Mouse (Mus musculus): ENCODE results near the gene App.

App gene

GRCm38 (mm10) chr16:85173373-85174081 is at the start of gene App:
App (minus strand) TSS chr16:85173766.
- DNase-seq (ENCODE audit: inconsistent ontology term), result peak; percentile 89

DNA sequence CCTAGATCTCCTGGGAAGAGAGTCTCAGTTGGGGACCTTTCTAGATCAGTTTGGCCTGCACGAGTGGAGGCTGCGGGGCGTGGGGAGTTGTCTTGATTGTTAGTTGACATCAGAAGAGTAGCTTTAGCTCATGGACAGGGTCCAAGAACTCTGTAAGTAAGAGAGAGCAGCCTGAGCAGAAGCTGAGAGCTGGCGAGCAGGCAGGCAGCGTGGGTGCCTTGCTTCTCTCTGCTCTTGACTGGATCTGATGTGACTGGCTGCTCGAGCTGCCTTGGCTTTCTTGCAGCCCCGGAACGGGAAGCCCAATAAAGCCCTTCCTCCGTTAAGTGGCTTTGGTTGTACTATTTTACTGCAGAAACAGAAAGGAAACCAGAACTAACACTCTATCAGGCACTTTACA is 42.3 kb upstream of the App start:
- no peak for DNase-seq (ENCODE audit: inconsistent ontology term)

DNA sequence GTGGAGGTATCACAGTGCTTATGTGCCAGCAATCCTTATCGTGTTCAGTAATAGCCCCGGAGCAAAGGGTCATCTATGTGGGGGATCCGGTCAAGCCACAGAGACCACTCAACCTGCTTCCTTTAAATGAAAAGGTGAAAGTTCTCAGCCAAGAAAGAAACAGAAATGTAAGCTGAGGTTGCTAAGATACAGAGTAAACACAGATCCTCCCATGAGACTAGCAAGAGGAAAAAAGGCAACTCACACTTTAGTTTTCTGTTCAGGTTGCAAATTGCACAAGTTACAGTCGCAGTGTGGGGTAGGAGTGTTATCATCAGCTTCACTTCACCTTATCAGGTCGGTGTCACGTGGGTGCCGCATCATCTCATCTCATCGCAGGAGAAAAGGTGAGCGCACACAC is 41.6 kb upstream of the App start:
- no peak for DNase-seq (ENCODE audit: inconsistent ontology term)

- DNase-seq (ENCODE audit: inconsistent ontology term), result no peak
These were observed 22.1 kb upstream of the App start for GRCm38 (mm10) chr16:85195622-85196021.

DNA sequence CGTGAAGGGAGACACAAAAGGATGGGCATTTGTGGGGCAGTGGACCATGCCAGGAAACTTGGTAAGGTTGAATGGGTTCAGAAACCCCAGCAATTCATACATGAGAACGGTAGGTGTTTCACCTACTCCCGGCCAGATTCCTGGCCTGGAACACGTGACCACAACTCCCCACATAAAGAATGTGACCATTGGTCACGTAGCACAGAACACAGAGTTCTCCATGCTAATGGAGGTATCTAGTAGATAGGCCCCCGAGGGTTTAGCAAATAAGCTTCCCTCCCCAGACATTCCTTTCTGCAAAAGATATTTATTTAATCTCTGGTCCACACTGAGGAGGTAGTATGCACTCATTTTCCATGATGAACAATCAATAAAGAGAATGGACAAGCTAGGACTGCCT is 21.6 kb upstream of the App start:
- no peak for DNase-seq (ENCODE audit: inconsistent ontology term)

GRCm38 (mm10) chr16:85181502-85181901 is 7.9 kb upstream of the App start:
- no peak for DNase-seq (ENCODE audit: inconsistent ontology term)

- DNase-seq (ENCODE audit: inconsistent ontology term), result no peak
These were observed 7.1 kb upstream of the App start for GRCm38 (mm10) chr16:85180710-85181109.

GRCm38 (mm10) chr16:85176666-85177065 is 3.1 kb upstream of the App start:
- DNase-seq (ENCODE audit: inconsistent ontology term), result no peak

- peak; percentile 67 for DNase-seq (ENCODE audit: inconsistent ontology term)
These were observed 794 bp downstream of the App start for GRCm38 (mm10) chr16:85172571-85173372.

GRCm38 (mm10) chr16:85171976-85172570 is 1.5 kb downstream of the App start:
- DNase-seq (ENCODE audit: inconsistent ontology term), result peak; percentile 76

GRCm38 (mm10) chr16:85170826-85171510 is 2.6 kb downstream of the App start:
- peak; percentile 40 for DNase-seq (ENCODE audit: inconsistent ontology term)

DNA sequence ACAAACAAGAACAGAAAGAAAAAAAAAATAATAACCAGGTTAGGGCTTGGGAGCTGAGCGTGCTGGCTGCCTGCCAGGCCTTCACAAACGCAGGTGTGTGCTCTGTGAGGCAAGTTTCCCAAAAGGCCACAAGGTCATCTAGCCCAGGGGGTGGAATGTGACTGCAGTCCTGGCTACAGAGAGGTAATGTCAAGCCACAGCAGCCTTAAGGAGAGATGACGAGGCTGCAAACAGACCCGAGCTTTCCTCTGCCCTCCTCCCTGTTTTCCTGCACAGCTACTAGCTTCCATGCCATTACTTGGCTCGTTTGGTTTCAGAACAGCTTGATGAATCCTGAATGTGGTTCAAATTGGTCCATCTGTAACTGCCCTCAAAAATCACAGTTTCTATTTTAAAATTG is 4.7 kb downstream of the App start:
- no peak for DNase-seq (ENCODE audit: inconsistent ontology term)

DNA sequence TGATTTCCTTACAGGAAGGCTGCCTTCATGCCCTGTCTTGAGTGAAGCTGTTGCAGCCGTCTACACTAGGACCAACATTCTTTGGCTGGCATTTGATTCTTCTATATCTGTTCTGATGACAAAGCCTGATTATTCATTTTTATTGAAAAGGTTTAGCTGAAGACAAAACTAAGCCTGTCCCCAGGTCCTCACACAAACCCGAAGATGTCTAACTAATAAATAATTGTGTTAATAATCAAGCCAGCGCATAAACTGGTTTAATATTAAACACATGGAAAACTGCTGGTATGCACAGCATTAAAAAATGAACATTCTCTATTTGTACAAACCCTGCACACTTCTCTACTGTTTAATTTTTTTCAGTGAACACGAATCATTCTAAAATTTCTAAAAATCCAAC is 7.4 kb downstream of the App start:
- DNase-seq (ENCODE audit: inconsistent ontology term), result no peak

GRCm38 (mm10) chr16:85165631-85166030 is 7.9 kb downstream of the App start:
- DNase-seq (ENCODE audit: inconsistent ontology term), result no peak

DNA sequence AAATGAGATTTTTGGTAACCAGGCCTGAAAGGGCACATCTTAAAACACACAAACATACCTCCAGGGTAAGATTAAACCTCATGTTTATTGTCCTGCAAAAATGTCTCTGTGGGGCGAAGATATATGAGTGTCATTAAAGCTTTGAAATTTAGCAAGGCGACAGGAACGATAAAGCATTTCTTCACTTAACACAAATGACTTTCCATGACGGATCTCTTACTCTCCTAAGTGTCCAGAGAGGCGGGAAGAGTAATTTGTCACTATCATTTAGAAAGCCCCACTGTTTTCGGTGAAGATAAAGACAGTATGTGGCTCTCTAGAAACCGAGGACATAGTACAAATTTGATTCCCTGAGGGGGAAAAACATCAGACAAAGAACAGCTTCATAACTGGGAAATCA is 8.4 kb downstream of the App start:
- no peak for DNase-seq (ENCODE audit: inconsistent ontology term)

GRCm38 (mm10) chr16:85162779-85163178 is 10.8 kb downstream of the App start:
- DNase-seq (ENCODE audit: inconsistent ontology term), result no peak

- DNase-seq (ENCODE audit: inconsistent ontology term), result no peak
These were observed 13.4 kb downstream of the App start for GRCm38 (mm10) chr16:85160140-85160539.

GRCm38 (mm10) chr16:85157796-85158546 is 15.6 kb downstream of the App start:
- DNase-seq (ENCODE audit: inconsistent ontology term), result no peak

- no peak for DNase-seq (ENCODE audit: inconsistent ontology term)
These were observed 16.4 kb downstream of the App start for GRCm38 (mm10) chr16:85157156-85157555.

DNA sequence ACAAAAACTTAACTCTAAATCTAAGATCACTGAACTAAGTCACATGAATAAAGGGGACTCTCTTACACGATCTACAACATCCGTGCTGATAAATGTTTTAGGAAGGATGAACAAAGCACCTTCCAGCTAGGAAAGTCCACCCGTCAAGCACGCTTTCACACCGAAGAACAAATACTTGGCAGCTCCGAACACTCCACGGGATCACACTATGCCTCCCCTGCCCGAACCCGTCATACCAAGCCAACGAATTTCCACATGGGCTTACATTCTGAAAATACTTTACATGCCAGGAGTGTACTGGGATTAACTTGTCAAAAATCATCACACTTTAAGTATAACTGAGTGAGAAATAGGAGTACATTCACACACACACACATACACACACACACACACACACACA is 17.7 kb downstream of the App start:
- DNase-seq (ENCODE audit: inconsistent ontology term), result peak; percentile 87

DNA sequence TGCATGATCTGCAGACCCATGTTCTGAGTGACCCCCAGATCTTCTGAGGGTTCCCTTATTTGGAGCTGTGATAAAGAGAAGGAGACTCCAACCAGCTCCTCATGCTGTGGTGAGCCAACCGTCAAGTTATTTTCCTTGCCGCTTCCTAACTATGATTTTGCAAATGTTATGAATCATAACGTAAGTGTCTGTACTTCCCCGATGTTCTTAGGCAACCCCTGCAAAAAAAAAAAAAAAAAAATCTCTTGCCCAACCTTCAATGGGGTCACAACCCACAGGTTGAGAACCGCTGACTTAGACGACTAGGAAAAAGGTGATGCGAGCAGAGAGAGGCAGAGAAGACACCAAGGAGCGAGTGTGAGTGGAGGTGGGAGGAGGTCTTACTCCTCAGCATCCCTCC is 21.1 kb downstream of the App start:
- no peak for DNase-seq (ENCODE audit: inconsistent ontology term)

- peak; percentile 89 for DNase-seq (ENCODE audit: inconsistent ontology term)
These were observed 21.9 kb downstream of the App start for GRCm38 (mm10) chr16:85151681-85152080.
